Mouse (Mus musculus) retina, embryonic 14.5 days (tissue): ENCODE data around the gene Dstn.

Source experiments
- DNase-seq: peaks from one replicate; pipeline ENCODE4 v3.0.0-alpha.2; 2015; ENCODE audit warnings: low spot score

Dstn gene

DNA sequence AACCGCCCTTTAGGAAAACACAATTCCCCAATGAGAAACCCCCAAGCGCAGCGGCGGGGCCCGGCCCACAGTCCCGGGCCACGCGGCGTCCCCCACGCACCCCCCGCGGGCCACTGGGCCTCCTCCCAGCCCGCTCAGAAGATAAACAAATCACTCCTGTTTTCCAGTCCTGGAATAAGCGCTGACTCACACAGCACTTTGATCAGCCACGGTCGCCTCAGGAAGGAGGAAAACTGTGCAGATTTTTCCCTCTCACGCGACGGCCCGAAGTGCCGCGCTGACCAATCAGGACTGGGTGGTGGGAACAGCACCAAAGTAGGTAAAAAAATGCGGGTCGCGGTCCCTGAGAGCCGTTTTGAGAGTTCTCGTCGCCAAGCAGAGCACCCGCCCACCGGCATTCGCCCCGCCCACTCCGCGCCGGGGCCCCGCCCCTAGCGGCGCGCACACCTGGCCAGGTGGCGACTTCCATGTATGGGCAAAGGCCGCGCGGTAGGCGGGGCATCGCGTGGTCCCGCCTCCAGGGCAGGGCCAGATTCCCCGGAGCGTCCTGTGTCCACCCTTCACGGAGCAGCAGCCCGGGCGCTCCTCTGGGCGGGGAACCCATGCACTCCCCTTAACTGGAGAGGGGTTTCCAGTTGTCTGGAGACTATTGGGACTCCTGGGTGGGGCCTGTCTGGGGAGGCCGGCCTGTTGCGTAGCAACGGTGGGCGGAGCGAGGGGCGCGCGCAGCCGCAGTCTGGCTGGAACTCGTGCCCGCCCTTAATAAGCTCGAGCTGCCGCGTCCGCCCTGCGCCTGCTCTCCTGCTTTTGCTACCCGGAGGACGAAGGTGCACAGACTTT, at the start of gene Dstn:
Gene Dstn, plus strand, starts transcription at position 561 of the 840 bp plus-strand sequence.
- DNase-seq: peak; percentile 96

DNA sequence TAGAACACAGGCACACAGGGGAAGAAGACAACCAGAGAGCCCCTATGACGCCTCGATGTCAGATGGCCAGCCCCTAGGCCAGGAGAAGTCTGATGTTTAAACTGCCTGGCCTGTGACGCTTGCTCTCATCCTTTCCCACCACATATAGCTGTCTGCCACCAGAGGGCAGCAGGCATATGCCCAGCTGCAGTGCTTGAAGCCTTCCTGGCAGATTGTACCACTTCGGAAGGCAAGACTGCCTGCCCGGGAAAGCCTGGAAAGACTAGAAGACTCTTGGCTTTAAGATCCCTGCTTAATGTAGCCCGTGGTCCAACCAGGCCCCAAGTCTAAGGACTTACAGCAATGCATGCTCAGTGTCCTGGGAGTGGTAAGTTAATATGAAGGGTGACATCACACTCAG, 47.8 kb upstream of the Dstn start:
- DNase-seq: peak; percentile 82

DNA sequence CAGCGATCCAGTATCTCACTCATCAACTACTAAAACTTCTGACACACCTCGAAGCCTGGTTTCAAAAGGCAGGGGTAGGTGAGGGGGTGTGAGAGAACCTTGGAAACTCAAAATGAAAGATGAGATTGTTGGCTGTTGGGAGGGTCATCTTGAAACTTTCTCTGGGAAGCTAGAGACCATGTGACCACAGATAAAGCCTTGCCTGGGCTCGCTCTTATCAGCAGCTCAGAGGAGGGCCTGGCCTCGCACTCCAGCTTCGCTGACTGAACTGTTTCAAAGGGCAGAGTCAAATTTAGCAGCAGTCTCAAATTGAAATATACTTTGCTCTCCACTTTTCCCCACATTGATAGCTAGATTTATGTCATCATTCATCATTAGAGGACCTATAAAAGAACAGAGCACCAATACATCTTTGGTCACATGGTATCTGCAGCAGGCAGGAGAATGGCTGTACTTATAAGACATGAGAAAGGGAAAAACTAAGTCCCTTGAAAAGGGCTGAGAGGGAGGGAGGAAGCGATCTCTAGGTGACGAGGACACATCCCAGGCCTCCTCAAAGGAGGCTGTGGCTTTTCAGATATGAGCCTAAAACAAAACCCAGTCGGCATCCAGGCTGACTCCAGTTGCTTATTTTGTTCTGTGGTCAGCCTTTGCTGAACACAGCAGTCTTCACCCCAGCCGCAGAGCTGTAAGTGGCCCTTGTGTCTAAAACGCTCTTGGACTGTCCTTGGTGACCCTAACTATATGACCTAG, 44.0 kb upstream of the Dstn start:
- DNase-seq: no peak

DNA sequence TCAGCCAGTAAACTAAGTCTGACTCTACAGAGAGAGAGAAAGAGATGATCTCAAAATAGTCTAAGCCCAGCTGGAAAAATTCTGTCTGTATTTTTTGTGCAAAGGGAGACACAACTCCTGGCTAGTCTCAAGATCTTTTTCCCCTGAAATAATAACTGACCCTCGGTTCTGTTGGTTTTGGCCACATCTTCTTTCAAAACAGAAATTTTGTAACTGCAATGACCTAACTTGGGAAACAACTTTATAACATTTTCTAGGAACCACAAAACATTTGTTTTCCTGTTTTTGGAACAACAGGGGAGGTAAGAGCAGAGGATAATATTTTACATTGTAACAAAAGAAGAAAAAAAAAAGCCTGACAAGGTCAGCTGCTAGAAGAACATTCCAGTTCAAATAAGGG, 39.1 kb upstream of the Dstn start:
- no peak for DNase-seq

DNA sequence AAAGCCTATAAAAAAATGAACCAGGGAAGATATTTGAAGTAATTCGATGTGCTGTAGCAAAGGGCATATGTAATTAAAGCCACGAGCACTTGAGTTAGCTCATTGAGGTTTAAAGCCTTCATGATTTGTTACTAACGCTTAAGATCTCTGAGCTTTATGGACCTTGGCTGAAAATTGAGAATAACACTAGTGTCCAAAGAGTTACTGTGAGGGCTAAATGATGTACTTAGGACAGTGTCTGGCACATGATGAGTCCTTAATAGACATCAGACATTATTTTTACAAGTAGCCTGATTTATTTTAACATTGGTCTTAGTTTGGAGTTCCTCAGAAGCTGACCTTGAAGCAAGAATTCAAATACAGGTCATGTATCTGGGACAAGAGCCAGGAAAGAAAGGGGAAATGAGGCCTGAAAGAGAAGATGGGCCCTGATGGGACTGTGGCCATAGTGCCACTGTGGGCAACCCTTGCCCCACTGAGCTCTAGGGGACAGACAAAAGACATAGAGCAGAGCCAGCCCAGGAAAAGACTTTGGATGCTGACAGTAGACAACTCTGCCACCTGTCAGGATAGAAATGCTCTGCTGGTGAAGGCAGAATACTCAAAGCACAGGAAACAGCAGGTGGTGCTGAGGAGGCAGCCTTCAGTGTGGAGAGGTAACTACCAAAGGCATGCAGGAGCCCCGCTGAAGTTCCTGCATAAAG, 38.0 kb upstream of the Dstn start:
- DNase-seq: no peak

DNA sequence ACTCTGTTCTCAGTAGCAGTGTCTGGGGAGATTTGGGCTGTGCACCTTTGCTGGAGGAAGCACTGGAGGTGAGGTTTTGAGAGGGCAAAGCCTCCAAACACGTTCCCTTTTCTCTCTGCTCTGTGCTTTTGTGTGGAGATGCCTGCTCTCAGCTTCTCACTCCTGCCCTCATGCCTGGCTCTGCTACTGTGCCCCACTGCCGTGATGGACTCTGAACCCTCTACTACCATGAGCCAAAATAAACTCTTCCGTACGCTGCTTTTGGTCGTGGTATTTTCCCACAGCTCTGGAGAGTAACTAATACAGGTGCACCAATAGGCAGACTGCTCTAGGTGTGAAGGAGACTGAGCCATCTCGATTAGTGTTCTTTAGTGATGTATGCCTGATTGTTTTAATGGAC, 35.8 kb upstream of the Dstn start:
- DNase-seq: no peak

DNA sequence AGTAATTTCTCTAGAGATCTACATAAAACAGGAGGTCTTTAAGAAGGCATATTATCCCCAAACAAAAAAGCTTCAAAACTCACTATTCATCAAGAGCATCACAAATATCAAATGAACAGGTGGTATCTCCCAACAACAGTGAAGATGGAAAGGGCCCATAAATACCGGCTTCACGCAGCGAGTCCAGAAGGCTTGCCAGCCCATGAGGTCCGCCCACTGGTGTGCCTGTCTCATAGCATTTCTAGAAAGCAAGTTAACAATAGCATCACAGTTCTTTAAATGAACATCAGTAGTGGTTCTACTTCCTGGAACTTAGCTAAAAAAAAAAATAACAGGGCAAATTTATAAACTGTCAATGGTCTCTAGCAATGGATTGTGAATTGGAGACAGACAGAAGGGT, 33.1 kb upstream of the Dstn start:
- DNase-seq: no peak

DNA sequence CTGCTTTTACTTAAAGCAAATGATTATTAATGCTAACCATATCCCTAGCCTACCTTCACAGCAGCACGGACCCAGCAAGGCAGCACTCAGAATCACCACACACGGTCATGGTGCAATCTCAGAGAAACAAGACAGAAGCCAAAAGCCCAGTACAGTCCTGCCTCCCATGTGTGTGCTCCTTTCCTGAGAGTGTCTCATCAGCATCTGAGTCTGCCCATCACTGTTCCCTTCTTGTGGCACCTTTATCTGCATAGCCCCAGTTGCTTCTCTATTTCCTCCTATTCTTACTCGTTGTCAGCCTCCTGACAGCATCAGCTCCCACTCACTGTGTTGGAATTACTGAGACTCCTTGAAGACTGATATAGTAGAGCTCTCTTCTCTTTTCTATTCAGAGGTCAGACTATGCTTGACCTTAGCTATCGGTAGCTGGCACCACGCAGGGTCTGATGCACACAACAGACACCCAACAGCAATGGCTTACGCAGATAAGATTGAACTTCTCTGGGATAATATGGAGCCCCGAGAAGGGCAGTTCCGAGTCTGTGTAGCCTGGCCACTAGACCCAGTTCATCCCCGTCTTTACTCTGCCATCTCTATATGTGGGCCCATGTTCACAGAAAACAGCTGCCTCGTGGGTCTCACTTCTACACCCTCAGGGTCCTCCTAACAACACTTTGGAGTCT, 32.4 kb upstream of the Dstn start:
- no peak for DNase-seq

DNA sequence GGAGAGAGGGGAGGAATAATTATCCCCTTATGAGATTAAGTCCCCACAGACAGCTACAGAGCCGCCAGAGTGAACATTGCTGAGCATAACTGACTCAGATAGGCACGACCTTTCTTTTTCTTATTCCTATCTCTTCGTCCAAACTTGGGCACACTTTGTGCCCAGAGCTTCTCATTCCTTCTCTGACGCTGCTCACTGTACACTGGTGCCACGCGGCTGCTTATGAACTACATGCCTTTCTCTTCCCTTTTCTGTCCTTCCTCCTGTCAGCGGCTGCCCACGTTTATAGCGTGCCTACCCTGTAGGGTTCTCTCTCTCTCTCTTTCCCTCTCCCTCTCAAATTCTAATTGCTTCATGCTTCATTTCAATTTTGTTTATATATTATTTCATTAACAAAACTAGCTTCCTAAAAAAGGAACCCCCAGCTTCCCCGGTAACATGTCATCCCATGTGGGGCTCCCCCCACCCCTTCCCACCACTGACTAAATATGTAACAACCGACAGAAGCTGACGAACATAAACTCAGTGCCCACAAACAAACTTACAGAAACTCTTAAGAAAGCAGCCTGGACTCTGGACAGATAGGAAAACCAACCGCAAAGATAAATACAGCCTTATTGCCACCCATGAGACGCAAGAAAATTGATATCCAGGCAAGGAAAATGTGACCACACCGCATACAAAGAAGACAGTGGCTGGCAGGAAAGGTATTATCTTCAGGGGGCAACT, 25.8 kb upstream of the Dstn start:
- no peak for DNase-seq

DNA sequence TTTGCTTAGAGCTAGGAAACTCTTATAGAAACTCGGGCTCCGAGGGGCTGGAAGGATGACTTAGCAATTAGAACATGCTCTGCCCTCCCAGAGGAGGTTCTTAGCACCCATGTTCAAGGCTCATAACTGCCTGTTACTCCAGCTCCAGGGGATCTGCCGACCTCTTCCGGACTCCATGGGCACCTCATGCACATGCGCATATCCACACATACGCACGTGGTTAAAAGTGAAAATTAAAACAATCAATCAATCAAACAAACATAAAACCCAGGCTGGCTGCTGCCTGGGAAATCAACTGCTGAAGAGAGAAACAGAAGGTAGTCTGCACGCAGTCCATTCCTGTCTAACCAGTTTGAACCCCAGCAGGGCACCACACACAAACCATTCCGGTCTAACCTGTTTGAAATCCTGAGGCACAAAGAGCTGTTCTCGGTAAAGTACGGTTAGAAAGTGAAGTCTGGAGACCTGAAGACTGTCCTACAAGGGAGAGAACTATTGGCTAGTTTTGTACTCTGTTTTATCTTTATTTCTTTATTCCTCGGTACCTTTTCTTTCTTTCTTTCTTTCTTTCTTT, 25.2 kb upstream of the Dstn start:
- DNase-seq: no peak

DNA sequence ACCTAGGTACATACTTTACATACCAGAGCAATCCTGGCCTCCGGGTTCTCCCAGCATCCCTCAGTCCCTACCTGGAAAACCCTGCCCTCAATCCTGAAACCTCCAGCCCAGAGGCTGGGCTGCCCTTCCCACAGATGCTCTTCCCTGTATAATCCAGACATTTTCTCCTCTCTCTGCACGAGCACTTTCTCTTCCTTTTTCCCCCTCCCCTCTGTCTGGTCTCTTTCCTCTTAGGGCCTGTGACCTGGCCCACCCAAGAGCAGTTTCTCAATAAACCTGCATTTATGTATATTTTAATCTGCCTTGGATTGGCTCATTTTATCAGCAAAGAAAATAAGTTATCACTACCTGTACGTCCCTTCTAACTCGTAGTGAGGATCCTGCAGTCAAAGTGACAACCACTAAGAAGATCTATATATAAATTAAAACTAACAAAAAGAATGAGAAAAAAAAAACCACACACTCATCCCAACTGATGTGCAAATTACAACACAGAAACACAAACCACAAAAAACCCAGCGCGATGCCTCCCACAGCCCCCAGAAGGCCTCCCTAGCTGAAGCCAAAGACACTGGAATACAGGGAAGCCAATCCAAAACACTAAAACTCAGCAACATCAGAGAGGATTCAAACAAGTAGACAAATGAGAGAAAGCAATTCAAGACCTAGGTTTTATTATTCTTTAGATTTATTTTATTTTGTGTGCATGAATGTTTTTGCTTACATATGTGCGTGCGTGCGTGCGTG, 23.6 kb upstream of the Dstn start:
- DNase-seq: no peak

DNA sequence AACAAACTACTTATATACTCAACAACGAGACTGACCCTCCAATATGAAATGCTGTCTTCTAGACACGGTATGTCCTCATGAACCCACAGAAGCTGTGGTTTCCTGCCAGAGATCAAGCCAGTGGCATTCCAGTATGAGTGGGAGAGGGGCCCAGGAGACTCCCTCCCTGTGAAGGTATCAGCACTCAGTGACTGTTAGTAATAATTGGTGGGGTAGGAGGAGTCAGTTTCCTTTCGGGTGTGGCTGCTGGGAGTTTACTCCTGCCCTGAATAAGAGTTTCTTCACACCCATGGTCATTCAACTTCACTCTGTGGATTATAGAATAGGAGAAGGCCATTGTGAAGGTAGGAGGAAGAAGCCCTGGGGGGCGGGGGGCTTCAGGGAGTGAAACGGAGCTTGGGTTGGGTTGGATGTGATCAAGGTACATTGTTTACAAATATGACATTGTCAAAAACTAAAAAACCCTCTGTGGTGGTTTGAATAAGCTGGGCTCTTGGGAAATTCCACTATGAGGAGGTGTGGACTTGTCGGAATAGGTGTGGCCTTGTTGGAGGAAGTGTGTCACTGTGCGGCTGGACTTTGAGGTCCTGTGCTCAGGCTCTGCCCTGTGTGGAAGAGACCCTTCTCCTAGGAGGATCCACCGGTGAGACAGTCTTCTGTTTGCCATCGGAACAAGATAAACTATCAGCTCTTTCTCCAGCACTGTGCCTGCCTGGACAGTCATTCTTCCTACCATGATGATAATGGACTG, 15.5 kb upstream of the Dstn start:
- DNase-seq: no peak

DNA sequence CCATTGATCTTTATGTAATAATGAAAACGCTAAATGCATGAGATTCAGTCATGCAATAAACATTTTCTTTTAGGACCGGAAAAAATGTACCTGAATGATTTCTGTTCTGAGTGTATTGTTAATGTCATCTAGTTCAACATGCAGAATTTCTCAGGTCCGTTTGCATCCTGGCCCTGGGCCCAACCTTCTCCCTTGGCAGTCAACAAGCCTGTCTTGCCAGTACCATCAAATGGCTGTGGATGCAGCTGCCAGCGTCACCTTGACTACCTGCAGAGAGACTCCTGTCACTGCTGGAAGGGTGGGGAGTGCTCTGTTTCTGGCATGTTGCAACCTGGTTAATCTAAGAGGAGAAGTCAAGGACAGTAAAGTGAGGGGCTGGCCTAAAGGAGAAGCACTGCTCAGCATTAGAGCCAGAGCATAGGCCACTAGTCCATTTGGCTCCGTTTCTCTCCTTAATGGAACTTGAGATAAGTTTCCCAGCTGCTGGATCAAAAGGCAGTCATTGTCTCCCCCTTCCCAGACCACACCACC, 14.2 kb upstream of the Dstn start:
- DNase-seq: no peak

DNA sequence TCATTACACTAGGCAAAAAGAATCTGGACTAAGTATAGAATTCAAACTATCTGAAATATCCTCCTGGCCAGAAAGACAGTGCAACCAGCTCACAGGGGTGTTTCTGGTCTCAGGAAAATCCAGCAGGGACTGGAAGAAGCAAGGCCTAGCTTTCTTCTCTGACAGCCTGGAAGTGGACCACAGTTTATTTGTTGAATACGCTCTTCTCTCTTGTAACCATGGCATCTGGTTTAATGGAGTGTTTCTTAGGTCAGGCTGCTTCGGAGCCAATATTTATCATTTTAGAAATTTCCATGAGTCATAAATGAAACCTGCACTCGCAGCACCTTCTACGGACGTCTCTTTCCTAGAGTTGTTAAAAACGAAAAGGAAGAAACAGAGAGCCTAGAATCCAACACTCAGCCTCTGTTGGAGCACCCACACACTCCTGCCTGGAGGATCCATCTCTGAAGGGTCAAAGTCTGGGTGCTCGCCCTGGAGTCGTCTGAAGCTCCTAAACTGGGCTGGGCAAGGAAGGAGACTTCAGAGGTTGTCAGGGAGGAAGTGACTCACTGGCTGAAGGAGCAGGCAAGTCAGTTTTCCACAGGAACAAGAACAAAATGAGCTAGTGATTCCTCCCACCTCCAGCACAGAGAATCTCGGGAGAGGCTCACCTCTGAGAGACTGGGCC, 11.6 kb upstream of the Dstn start:
- DNase-seq: no peak

DNA sequence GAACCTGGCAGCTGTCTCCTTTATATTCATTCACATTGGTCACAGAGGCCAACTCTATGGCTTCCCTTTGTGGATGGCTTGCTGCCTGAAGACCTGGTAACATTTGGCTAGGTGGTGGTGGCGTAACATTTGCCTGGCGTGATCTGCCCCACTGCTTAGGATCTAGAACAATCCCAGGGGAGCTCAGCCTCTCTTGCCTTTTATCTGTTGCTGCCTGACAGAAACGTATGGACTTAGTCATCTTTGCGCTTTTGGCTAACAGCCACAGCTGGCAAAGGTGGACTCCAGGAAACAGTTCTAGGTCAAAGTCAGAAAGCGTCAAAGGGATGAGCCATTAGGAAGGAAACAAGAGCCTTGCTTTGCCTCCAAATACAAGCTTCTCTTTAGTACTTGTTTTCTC, 10.2 kb upstream of the Dstn start:
- DNase-seq: no peak

DNA sequence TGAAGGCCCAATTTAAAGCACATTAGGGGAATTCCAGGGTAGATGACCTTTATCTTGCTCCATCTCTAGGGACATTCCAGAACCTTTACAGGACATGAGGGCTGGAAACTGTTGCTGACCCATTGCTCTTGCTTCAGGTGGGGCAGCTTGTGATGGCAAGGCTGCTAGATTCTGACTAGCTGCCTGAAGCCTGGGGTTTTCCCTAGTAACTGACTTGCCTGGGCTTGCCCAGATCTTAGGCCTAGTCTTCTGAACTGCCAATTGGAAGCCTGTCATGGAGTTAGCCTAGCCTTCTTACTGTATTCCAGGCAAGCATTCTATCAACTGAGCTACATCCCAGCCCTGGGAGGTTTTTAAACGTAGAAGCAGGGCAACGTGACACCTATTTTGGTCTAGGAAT, 5.9 kb upstream of the Dstn start:
- DNase-seq: no peak

DNA sequence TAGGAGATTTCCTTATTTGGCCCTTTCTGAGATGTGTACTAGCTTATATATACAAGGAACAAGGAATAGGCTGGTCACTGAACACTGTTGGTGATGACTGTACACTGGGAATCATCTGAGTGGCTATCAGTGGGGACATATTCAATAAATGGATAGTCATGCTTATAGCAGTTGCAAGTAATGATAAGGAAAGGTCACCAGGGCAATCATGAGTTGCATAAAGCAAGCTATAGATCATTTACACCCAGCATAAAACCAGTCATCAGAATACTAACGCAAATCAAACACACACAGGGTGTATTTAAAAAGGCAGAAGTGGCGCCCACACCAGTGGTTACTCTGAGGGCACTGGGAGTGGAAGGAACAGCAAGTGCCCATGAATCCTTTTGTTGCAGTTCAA, 2.9 kb upstream of the Dstn start:
- DNase-seq: no peak

DNA sequence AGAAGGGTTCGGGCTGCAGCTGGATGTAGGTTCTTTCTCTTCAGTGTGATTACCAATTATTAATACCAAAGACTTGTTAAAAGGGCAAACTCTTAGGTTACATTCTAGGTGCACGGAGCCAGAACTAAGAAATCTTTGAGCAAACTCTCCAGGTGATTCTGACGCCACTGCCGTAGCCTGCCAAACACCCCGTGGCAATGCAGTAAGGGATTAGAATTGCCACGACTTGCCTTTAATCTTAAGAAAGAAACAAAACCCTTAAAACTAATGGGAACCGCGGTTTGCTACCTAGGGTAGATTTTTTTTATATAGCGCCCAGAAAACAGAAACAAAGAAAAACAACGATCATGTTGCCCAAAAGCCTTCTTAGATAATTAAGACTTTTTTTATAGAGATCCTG, 899 bp upstream of the Dstn start:
- no peak for DNase-seq

DNA sequence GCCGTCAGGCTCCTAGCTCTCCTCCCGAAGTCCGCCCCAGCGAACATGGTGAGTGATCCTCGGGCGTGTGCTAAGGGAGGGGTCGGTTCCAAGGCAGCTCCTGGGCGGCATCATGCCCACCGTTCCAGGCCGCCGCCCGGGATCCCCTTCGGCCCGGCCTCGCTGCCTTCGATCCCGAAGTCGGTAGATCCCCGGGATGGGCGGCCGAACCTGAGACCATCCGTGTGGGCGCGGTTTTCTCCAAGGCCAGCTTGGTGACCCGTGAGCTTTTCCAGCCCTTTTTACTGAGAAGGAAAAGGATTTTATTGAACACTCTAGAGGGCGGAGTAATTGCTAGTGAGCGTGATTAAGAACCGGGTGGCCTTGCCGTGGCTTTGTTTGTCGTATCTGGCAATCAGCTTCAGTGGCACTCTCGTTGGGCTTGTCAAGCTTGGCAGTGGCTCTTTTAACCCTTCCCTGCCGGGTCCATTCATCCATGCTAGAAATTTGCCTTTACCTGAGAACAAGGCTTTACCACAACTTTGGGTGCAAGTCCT, 548 bp downstream of the Dstn start:
- DNase-seq: peak; percentile 75
